Mouse (Mus musculus) heart, postnatal 0 days (tissue): ENCODE results near the gene 5730596B20Rik. TPM values are rescaled to one million over a fixed set of nuclear protein-coding genes. Genes with fewer than 3 reads are reported as not detected.
A peak's percentile ranks its signal among the peaks of the same experiment; 100 is the strongest.

ENCODE experiments used
- ATAC-seq: fragments of 200-750 bp; cut with Nextera tagmentation; 2 replicates; pipeline ENCODE4 v1.8.0; 2017; ENCODE audit warnings: low read depth, moderate number of reproducible peaks, moderate library complexity; ENCODE audit not compliant: insufficient read depth
- DNase-seq: peaks from one replicate; pipeline ENCODE4 v3.0.0-alpha.2; 2016; ENCODE audit warnings: low spot score
- H3K27ac ChIP-seq: fragments of 300-500 bp; sonication (generic); 2 replicates; pipeline ENCODE4 v1.5.1; 2014; ENCODE audit warnings: low read depth, mild to moderate bottlenecking
- H3K27me3 ChIP-seq: fragments of 300-500 bp; sonication (generic); 2 replicates; pipeline ENCODE4 v1.6.1; 2014; ENCODE audit warnings: low read length, mixed read lengths; ENCODE audit not compliant: control insufficient read depth, insufficient read depth
- H3K36me3 ChIP-seq: fragments of 300-500 bp; sonication (generic); replicated peaks from 2 replicates; pipeline ENCODE4 v1.6.1; 2014; ENCODE audit warnings: low read length, mixed read lengths; ENCODE audit not compliant: control insufficient read depth, insufficient read depth
- H3K4me1 ChIP-seq: fragments of 300-500 bp; sonication (generic); 2 replicates; pipeline ENCODE4 v1.6.1; 2014; ENCODE audit warnings: antibody characterized with exemption; ENCODE audit not compliant: control insufficient read depth, insufficient read depth
- H3K4me2 ChIP-seq: fragments of 300-500 bp; sonication (generic); 2 replicates; pipeline ENCODE4 v1.6.1; 2014; ENCODE audit warnings: low read depth, mild to moderate bottlenecking, low read length, moderate library complexity
- H3K4me3 ChIP-seq: fragments of 300-500 bp; sonication (generic); 2 replicates; pipeline ENCODE4 v1.5.1; 2014; ENCODE audit warnings: low read depth, low read length
- H3K9ac ChIP-seq: fragments of 300-500 bp; sonication (generic); replicated peaks from 2 replicates; pipeline ENCODE4 v1.6.1; 2014; ENCODE audit warnings: low read depth, low read length, mixed read lengths
- H3K9me3 ChIP-seq: fragments of 300-500 bp; sonication (generic); replicated peaks from 2 replicates; pipeline ENCODE4 v1.6.1; 2016; ENCODE audit warnings: low read length; ENCODE audit not compliant: control insufficient read depth
- CTCF ChIP-seq: IDR thresholded peaks from 2 replicates; pipeline ENCODE4 v1.5.1; 2016; ENCODE audit warnings: antibody characterized with exemption, control low read depth, low read depth
- EP300 ChIP-seq: IDR thresholded peaks from 2 replicates; pipeline ENCODE4 v1.6.1; 2016; ENCODE audit warnings: antibody characterized with exemption, low read depth
- WGBS: fragments of 180-500 bp; shearing (Covaris S2); extraction: QIAGEN DNeasy Blood & Tissue Kit; methylation state at CpG from one replicate; pipeline ENCODE4 v1.1.7; 2014; 5-methylcytosine and 5-hydroxymethylcytosine counted together
- polyA plus RNA-seq: library from polyadenylated mRNA; unstranded; fragments of >200 nt; fragmentation: Nextera tagmentation; extraction: Ambion mirVana; gene quantifications from 2 replicates; pipeline ENCODE4 v1.2.1, GENCODE M21; 2015
- total RNA-seq: library from RNA; depleted of rRNA; stranded (reverse); fragments of >200 nt; gene quantifications from 2 replicates; pipeline ENCODE4 v1.2.3, GENCODE M21; 2014; ENCODE audit warnings: low replicate concordance

5730596B20Rik gene
- total and polyA plus RNA-seq, 2 experiments from 2014 or later, result 0.03 to 0.84 TPM

DNA sequence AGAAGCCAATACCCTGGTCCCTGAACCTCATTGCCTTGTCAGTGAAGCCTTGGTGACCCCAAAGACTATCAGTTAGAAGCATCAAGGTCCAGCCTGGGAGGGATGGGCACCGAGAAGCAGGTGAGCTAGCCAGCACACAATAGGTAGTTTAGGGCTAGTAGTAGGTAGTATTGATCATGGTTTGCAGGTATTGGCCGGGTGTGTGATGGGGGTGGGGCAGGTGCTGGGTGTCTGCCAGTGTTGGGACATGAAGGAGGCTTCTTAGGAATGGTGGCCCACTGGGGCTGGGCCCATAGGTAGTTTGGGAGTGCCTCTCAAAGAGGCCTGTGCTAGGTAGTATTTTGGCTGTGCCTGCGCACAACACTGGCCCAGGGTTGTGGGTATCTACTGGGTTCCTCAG is 37.8 kb downstream of the 5730596B20Rik start:
- no peak for DNase-seq
- no peak overlapping the region for H3K4me2 ChIP-seq
- WGBS, result 21% methylated on average over 3 of the region's 3 CpGs
- TF ChIP-seq CTCF (no peak), EP300 (no peak)
- no peak overlapping the region for H3K9ac ChIP-seq
- no peak for ATAC-seq
- H3K4me3 ChIP-seq, result no peak overlapping the region
- no peaks in the 10 kb centered on the region for H3K36me3 ChIP-seq
- peaks cover 100% of the 10 kb centered on the region for H3K27me3 ChIP-seq
- H3K9me3 ChIP-seq, result no peaks in the 10 kb centered on the region
- H3K4me1 ChIP-seq, result no peaks in the 10 kb centered on the region
- H3K27ac ChIP-seq, result no peak overlapping the region

DNA sequence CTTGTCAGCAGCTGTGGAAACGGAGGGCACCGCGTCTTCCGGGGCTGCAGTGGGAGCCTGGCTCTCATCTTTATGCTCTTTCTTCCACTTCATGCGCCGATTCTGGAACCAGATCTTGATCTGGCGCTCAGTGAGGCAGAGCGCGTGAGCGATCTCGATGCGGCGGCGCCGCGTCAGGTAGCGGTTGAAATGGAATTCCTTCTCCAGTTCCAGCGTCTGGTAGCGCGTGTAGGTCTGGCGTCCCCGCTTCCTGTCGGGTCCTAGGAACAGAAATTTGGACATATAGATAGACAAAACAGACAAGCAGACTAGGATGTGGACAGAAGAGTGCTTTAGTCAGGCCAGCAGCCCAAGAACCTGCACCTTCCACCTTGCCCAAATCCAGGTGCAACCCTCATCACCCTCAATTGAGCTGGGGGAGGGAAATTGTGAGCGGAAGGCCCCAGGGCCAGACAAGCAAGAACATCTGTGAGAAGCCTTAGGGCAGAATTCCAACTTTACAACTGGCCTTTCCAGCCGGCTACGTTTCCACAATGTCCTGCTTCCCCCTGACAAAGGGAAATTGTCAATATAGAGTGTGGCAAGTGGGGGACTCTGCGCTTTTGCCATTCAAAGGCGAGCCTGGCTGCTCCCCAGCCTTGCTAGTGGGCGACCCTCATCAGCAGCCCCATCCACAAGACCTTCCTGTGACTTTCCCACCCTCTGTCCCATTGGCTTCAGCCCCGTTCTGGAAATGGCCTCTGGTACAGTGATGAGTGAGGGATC is 38.7 kb downstream of the 5730596B20Rik start:
- no peak for DNase-seq
- no peak overlapping the region for H3K9ac ChIP-seq

DNA sequence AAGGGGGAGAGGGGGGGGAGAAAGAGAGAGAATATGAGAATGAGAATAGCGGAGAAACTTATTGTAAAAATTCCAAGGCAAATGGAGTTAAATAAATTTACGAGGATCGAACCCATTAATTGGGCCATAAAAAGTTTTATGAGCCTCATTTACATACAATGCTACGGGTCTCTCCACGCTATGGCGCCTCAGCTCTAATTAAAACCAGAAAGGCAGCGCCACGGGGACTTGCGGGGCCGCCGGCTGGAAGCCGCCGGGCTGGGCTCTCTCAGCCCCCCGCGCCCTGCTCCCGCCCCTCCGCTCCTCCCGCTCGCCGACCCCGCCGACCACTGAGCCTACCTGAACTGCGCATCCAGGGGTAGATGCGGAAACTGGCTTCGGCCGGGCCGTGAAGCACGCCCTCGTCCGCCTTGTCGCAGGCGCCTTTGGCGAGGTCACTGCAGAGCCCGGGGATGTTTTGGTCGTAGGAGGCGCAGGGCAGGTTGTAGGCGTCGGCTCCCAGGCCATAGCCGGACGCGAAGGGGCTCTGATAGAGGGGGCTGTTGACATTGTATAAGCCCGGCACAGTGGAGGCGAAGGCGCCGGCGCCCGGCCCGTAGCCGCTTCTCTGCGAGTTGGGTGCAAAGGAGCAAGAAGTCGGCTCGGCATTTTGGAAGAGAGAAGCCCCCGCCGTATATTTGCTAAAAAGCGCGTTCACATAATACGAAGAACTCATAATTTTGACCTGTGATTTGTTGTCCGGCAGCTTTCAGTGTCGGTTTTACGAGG is 39.6 kb downstream of the 5730596B20Rik start:
- no peak overlapping the region for H3K9ac ChIP-seq

More for the DNA sequence above, 38.7 kb downstream of the 5730596B20Rik start:
- Histone ChIP-seq H3K36me3 (no peaks in the 10 kb centered on the region), H3K27ac (no peak overlapping the region), H3K4me1 (no peaks in the 10 kb centered on the region), H3K27me3 (peaks cover 100% of the 10 kb centered on the region), H3K4me3 (0 out of 2 replicates have a peak overlapping the region, but pooled peaks have one; percentile 7), H3K9me3 (no peaks in the 10 kb centered on the region), H3K4me2 (no peak overlapping the region)
- WGBS, result 4% methylated on average over 30 of the region's 30 CpGs
- TF ChIP-seq EP300 (no peak), CTCF (no peak)
- ATAC-seq, result no peak

DNA sequence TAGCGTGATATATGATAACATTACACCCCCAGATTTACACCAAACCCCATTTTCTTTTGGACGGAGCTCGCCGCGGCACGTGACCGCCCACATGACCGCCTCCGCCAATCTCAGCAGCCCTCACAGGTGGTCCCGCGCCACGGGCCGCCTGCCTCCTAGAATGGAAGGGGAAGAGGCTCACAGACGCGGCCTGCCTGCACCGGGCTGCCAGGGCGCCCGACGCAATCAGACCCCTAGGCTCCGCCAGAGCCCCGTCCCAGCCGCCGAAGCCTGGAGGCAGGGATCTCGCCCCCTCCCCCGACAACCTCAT is 40.1 kb downstream of the 5730596B20Rik start:
- Histone ChIP-seq H3K4me1 (no peaks in the 10 kb centered on the region), H3K27ac (no peak overlapping the region), H3K4me3 (peak overlapping the region; percentile 33), H3K4me2 (peak overlapping the region; percentile 45), H3K27me3 (peaks cover 100% of the 10 kb centered on the region), H3K9ac (no peak overlapping the region), H3K9me3 (no peaks in the 10 kb centered on the region), H3K36me3 (no peaks in the 10 kb centered on the region)
- ATAC-seq, result no peak
- 1% methylated on average over 25 of the region's 25 CpGs for WGBS
- TF ChIP-seq CTCF (no peak), EP300 (no peak)
- no peak for DNase-seq

More for the DNA sequence above, 39.6 kb downstream of the 5730596B20Rik start:
- peak overlapping the region; percentile 45 for H3K4me2 ChIP-seq
- DNase-seq (no peak), ATAC-seq (no peak)
- no peaks in the 10 kb centered on the region for H3K4me1 ChIP-seq
- no peaks in the 10 kb centered on the region for H3K9me3 ChIP-seq
- peaks cover 100% of the 10 kb centered on the region for H3K27me3 ChIP-seq
- H3K36me3 ChIP-seq, result no peaks in the 10 kb centered on the region
- H3K4me3 ChIP-seq, result peak overlapping the region; percentile 33
- TF ChIP-seq EP300, result no peak
- no peak for TF ChIP-seq CTCF
- no peak overlapping the region for H3K27ac ChIP-seq
- WGBS, result 3% methylated on average over 60 of the region's 60 CpGs

DNA sequence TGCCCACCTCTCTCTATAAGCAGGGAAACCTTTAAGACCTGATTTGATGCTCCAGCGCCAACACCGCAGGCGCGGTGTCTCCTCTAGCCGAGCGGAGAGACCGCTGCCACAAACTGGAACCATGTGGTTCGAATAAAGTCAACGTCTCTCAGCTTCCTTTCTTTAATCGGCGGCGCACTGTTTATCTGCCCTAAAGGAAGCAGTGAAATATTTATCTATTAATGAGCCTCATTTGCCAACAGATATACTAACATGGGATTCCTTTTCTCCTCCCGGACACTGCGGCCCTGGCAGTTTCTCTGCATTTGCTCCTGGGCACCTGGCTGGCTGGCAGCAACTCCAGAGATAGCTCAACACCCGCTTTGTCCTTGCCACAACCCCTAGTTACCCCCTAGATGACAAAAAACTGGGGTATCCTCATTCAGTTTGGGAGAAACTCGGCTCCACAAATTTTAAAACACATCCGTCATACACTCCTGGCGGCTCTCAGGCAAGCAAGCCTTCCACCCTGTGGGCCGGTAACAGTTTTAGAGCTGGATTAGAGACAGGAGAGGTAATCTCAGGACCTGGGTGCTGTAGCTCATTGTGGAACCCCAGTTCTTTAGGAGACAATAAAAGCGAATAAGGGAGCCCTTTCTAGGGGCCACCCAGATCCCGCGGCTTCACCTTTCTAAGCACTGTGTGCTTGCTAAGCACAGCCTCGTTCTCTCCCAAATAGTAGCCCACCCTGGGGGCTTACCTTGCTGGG is 40.8 kb downstream of the 5730596B20Rik start:
- DNase-seq (no peak), ATAC-seq (no peak)
- no peaks in the 10 kb centered on the region for H3K36me3 ChIP-seq
- TF ChIP-seq CTCF, result no peak
- TF ChIP-seq EP300, result no peak
- no peak overlapping the region for H3K9ac ChIP-seq
- 10% methylated on average over 23 of the region's 23 CpGs for WGBS
- H3K4me2 ChIP-seq, result peak overlapping the region; percentile 45; the same call in 1 of the 2 replicates
- H3K27ac ChIP-seq, result no peak overlapping the region
- H3K4me3 ChIP-seq, result peak overlapping the region; percentile 33
- H3K4me1 ChIP-seq, result no peaks in the 10 kb centered on the region
- H3K9me3 ChIP-seq, result no peaks in the 10 kb centered on the region
- peaks cover 100% of the 10 kb centered on the region for H3K27me3 ChIP-seq
